9 mouse cellular contexts compared by ENCODE assay signal in the genomic region with DNA sequence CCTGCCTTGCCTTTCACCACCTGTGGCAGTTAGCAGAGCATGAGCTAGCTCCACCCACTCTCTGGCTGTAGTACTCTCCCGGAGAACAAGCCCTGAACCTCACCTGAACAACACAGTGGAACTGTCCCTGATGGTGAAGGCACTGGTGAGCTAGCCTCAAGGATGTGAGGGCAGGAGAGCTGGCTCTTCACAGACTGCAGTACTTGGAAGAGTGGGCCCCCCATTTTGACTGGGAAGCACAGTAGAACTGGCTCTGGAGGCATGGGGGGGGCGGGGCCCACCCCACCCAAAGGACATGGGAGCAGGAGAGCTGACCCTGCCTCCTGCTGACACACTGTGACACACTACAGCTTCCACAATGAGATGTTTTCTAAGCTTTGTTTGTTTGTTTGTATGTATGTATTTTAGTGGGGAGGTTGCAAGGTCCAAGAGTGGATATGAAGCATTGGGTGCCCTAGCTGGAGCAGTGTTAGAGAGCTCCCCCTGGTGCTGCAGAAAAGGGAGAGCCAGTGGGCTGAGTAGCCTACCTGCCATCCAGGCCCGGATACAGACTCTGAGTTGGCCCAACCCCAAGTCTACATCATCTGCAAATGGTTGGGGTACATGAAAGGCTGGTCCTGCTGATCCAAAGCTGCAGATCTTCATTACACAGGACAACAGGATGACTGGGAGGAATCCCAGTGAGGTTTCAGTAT.
DNase-seq lines count a peak whose midpoint lies in the region; ATAC-seq and TF ChIP-seq lines count a peak whose summit lies in the region.
"Had no signal": no experiment of that assay in that cellular context is flagged by ENCODE, and none has a peak within 500 bp of the region (broad histone marks: within the 10 kb centered on the region; RNA-seq: fewer than 3 reads in every experiment).

No protein-coding gene starts in this region.

- no peak for TF ChIP-seq POLR2A in embryonic fibroblast, embryonic 13.5 days (IDR thresholded peaks at IDR 0.05; ENCODE audit: low read depth, low read length)

- H3K4me1 ChIP-seq in liver, embryonic 14.5 days (replicated peaks; ENCODE audit: control insufficient read depth in 2 of 2, insufficient read depth in 2 of 2, low read length in 1 of 2): no peaks in the 10 kb centered on the region
- peaks cover 9% of the 10 kb centered on the region; the same call in 1 of the 2 replicates for H3K4me1 ChIP-seq in embryonic fibroblast, embryonic 13.5 days (ENCODE audit: control insufficient read depth, insufficient read depth, low read length)
- no peaks in the 10 kb centered on the region for H3K4me1 ChIP-seq in forebrain, embryonic 16.5 days (replicated peaks; ENCODE audit: control insufficient read depth, insufficient read depth, low read length)

- DNase-seq in cerebellum, postnatal 14 days: peak; percentile 42 to 48
- no peak for DNase-seq in cerebellum, adult 8-10 months
- DNase-seq in liver, embryonic 14.5 days (ENCODE audit: low read depth in 3 of 3, low spot score in 3 of 3): no peak
- DNase-seq in liver: no peak
- DNase-seq in lung, postnatal 36 days: peak; percentile 73
- no peak for DNase-seq in urinary bladder, postnatal 4 days (ENCODE audit: low spot score in 2 of 2)

- no peaks in the 10 kb centered on the region for H3K9me3 ChIP-seq in liver, embryonic 14.5 days (ENCODE audit: control insufficient read depth, low read length)
- H3K9me3 ChIP-seq in forebrain, embryonic 16.5 days (ENCODE audit: control insufficient read depth, low read length): peaks cover 6% of the 10 kb centered on the region; the same call in 1 of the 2 replicates

- no peaks in the 10 kb centered on the region for H3K27me3 ChIP-seq in liver, embryonic 14.5 days (ENCODE audit: control insufficient read depth, insufficient read depth, low read length)
- H3K27me3 ChIP-seq in forebrain, embryonic 16.5 days (replicated peaks; ENCODE audit: control insufficient read depth, insufficient read depth, low read length): no peaks in the 10 kb centered on the region

- no peak overlapping the region for H3K27ac ChIP-seq in liver, embryonic 14.5 days
- no peak overlapping the region for H3K27ac ChIP-seq in embryonic fibroblast, embryonic 13.5 days (ENCODE audit: insufficient read depth, low read length)
- no peak overlapping the region for H3K27ac ChIP-seq in forebrain, embryonic 16.5 days (ENCODE audit: low read length)
- H3K27ac ChIP-seq: macrophage had no signal

- no peak for TF ChIP-seq EP300 in liver, embryonic 14.5 days (IDR thresholded peaks at IDR 0.05; ENCODE audit: low read depth)

- no peak for ATAC-seq in liver, embryonic 14.5 days (ENCODE audit: insufficient read depth)
- no peak for ATAC-seq in forebrain, embryonic 16.5 days

- no peak overlapping the region for H3K4me2 ChIP-seq in liver, embryonic 14.5 days (ENCODE audit: low read depth)
- H3K4me2 ChIP-seq in forebrain, embryonic 16.5 days (ENCODE audit: low read length): no peak overlapping the region

- no peak overlapping the region for H3K9ac ChIP-seq in liver, embryonic 14.5 days (replicated peaks)
- no peak overlapping the region for H3K9ac ChIP-seq in forebrain, embryonic 16.5 days (replicated peaks; ENCODE audit: low read depth, low read length)

- 51% methylated on average over 3 of the region's 3 CpGs for WGBS in liver, embryonic 14.5 days (ENCODE audit: insufficient replicate concordance)
- WGBS in forebrain, embryonic 16.5 days: 66% methylated on average over 3 of the region's 3 CpGs

- H3K36me3 ChIP-seq in liver, embryonic 14.5 days (replicated peaks; ENCODE audit: control insufficient read depth, insufficient read depth, low read depth): no peaks in the 10 kb centered on the region
- no peaks in the 10 kb centered on the region for H3K36me3 ChIP-seq in forebrain, embryonic 16.5 days (ENCODE audit: control insufficient read depth, insufficient read depth)

- peak; percentile 57 for TF ChIP-seq CTCF in liver, embryonic 14.5 days (IDR thresholded peaks at IDR 0.05; ENCODE audit: low read depth)
- TF ChIP-seq CTCF in embryonic fibroblast, embryonic 13.5 days (IDR thresholded peaks at IDR 0.05; ENCODE audit: borderline replicate concordance, insufficient read depth, low read length): peak; percentile 18; the same call in 1 of the 2 replicates

- H3K4me3 ChIP-seq in liver, embryonic 14.5 days (ENCODE audit: insufficient read depth in 1 of 2, low read depth in 2 of 2, low read length in 2 of 2): no peak overlapping the region
- no peak overlapping the region for H3K4me3 ChIP-seq in embryonic fibroblast, embryonic 13.5 days (ENCODE audit: insufficient read depth, low read length)
- no peak overlapping the region for H3K4me3 ChIP-seq in forebrain, embryonic 16.5 days (replicated peaks; ENCODE audit: low read length)

Comparison
In these comparisons a context has a peak if more than half of its experiments do, and no peak if none do; other contexts are left out.
1. DNase-seq: peak in cerebellum, postnatal 14 days (2 of 2) and lung, postnatal 36 days (single experiment); none in cerebellum, adult 8-10 months (single experiment), liver, embryonic 14.5 days (0 of 3), liver (single experiment) and urinary bladder, postnatal 4 days (0 of 2).